Mouse (Mus musculus): ENCODE data around the gene B3gnt9.
"Not testable (repeated sequence)": the region's sequence is repeated elsewhere in the genome, so short reads cannot be mapped to it uniquely, and the experiment has no call there.

The B3gnt9 gene

DNA sequence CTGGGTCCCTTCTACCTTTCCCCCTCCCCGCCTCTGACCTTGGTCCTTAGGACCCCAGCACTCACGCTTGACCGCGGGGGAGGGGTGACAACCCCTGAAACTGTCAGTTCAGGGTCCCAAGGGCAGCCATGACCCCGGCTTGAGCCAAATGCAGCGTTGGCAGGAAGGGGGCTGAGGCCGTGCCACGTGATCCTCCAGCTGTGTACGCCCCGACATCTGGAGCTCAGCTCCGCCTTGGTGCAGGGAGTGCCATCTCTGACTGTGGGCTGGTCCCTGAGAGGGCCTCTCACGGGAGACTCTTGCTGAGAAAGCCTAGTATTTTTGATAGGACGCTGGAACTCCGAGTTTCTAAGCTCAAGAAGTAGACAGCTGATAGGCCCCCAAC, at the start of gene B3gnt9:
B3gnt9 (minus strand) TSS at position 188 of the 385 bp plus-strand sequence.
- peak; percentile 85 to 88 for DNase-seq (ENCODE audit: low spot score in 2 of 2)

DNA sequence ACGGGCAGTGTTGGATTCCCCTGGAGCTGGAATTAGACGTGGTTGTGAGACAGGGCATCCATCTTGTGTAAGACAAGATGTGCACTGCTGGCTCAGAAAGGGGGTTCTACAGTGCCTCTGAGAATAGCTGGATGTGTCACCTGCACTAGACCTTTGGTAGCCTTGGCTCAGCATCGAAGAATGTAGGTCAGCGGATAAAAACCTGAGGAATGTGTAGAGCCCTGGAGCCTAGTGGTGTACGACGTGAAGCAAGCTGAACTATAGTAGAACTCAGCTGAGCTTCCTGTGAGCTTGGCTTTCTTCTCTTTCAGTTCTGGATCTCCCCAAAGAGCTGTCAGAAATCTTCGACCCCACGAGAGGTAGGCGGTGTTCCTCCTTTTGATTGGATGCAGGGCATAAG, 48.9 kb upstream of the B3gnt9 start:
- DNase-seq (ENCODE audit: low spot score in 2 of 2), result no peak

DNA sequence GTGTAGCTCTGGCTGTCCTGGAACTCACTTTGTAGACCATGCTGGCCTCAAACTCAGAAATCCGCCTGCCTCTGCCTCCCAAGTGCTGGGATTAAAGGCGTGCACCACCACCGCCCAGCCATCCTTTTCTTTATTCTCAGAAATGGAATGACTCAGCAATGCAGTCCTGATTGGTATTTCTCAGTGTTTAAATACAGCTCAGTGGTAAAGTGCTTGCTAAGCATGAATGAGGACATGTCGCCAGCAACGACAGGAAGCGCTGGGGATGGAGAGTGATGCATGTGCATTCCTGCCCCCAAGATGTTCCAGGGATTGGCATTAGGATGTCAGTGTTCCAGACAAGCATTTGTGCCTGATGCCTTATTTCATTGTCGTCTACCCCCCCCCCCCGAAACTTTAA, 48.4 kb upstream of the B3gnt9 start:
- no peak for DNase-seq (ENCODE audit: low spot score in 2 of 2)

DNA sequence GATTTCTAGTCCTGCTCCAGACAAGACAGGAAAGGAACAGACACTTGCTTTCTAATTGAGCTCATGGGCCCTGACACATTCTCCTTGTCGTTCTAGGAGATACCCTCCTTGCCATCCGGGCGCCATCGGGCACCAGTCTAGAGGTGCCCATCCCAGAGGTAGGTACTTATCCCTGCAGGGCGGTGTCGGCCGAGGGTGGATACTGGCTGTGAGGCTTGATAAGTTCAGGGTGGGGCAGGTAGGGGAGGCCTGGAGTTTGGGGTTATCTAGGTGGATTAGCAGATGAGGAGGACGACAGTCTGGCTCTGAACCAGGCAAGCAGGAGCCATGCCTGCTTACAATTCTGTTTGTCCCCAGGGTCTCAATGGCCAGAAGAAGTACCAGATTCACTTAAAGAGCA, 45.0 kb upstream of the B3gnt9 start:
- DNase-seq (ENCODE audit: low spot score in 2 of 2), result no peak

DNA sequence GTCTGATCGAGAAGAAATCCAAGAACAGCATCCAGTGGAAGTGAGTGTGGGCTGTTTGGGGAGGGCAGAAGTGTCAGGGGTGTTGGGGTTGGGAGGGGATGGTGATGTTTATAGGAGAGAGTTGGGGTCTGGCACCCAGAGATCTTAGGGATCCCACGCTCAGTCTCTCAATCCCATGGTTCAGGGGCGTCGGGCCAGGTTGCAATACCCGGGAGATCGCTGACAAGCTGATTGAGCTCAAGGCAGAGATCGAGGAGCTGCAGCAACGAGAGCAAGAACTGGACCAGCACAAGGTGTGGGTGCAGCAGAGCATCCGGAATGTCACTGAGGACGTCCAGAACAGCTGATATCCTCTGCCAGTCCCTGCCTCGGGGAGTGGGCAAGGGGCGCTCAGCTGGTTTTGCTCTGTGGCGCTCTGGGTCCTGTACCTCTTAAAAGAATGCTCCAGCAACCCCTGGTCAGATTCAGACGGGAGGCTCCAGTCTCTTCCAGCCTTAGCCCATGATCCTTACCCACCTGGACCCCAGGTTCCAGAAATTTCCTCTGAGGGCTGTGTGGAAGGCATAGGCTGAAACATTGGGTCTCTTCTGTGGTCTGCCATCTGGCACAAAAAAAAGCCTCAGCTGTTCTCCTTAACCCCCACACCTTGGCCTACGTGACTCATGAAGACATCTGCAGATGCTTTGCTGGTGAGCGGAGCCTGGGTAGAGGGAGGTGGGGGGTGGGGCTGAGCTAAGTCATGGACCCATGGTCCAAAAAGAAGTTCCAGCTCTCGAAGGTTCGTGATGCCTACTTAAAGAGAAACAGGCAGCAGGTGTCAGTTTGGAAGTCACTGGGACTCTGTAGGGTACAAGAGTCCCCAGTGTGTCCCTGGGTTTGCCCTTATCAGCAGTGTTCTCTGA, 43.6 kb upstream of the B3gnt9 start:
- DNase-seq (ENCODE audit: low spot score in 2 of 2), result no peak

DNA sequence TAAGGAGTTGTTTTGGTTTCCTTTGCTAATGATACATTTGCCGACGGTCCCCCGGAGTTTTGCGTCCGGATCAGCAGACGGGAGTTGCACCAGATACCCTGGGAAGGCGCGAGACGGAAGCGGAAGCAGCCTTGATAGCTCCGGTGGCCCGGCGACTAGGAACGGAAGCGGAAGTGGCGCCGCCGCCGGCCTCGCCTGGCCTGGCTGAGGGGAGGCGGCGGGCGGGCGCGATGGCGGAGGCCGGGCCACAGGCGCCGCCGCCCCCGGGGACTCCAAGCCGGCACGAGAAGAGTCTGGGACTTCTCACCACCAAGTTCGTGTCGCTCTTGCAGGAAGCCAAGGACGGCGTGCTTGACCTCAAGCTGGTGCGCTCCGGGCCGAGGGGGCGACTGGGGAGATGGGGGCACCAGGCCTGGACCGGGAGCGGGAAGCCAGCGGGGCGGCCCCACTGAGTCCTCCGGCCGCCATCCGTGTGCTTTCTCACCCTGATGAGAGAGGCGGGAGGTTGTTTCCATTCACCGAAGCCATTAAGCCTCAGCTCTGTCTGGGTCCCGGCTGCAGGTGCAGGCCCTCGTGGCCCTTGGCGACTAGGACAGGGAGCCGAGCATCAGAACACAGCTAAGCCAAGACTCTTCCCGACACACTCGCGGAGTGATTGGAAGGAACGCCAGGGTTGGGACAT, 42.7 kb upstream of the B3gnt9 start, which contains the start of gene E2f4:
E2f4 (plus strand) TSS at position 153 of the 682 bp plus-strand sequence.
- peak; percentile 93 for DNase-seq (ENCODE audit: low spot score in 2 of 2)

DNA sequence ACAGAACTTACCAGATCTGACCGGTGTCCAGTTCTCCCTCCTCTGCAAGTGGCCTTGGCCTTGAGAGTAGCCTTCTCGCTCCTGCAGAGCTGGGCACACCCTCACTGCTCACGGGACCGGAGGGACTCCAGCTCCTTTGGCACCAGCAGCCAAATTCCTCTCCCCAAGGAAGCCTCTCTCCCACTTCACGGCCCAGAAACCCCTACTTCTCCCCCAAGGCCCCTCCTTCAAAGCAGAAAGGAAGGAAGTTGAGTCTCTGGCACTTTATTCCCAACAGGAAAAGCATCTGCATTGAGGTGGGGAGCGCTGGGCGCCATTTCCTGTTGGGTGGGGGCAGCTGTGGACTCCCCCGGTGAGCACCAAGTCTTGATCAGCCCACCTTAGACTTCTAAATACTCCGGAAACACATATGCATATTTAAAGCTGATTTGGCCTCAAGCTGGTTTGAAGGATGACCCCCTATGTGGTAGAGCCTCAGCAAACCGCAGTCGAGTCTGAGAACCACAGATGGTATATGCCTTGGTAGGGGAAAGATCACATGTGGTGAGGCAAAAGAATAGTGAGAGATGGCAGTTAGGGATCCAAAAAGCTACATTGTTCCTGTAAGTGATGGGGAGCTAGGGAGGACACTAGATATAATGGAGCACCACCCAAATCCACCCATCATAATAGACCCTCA, 41.1 kb upstream of the B3gnt9 start, which contains the start of gene Exoc3l:
Exoc3l (minus strand) TSS at position 207 of the 679 bp plus-strand sequence.
- DNase-seq (ENCODE audit: low spot score in 2 of 2), result peak in 1 of 2 experiments; percentile 48

DNA sequence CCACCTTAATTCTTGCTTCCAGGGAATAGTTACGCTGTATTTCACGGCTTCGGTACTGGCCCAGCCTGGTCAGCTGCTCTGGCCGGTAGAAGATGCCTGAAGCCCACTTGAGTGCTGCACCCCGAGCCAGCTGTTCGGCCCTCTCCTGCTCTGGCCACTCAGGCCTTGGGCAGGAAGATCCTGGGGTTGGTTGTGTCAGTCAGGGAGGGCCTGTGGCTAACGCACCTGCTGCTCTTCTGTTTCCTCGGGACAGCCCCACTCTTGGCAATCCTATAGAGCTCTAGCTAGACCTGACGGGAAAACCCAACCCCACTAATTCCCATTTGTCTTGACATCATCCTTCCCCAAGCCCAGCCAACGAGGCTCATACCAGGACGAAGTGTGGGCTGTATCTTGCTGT, 40.3 kb upstream of the B3gnt9 start:
- no peak for DNase-seq (ENCODE audit: low spot score in 2 of 2)

DNA sequence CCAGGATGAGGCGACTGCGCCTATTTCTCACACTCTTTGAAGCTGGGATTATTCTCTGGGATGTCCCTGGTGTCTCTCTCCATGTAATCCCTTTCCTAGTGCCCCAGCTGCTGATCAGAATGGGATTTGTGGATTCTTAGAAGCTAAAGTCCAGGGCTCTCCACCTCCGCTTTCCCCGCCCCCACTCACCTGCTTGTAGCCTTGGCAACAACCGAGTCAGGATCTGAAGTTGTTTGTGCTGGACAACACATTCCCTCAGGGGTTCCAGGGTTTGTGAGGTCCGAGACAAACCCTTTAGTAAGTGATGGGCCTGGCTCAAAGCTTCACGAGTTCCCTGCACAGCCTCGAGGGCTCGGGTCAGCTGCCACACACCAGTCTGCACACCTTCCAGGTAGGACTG, 39.8 kb upstream of the B3gnt9 start:
- DNase-seq (ENCODE audit: low spot score in 2 of 2), result no peak

DNA sequence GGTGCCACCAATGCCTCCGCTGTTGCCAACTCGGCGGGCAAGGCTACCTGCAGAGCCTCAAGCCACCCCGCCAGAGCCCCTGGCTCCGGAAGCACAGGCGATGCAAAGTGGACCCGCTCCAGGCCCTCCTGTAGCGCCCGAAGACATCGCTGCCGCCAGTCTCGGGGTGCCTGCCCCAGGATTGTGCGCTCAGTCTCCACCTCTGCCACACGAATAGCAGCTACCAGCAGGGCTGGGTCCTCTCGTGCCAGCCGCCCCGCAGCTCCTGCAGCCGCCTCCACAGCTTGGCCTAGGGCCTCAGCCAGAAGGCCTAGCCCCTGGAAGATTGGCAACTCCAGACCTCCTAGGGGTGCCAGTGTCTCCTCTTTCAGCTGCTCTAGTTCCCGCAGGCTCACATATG, 38.5 kb upstream of the B3gnt9 start:
- no peak for DNase-seq (ENCODE audit: low spot score in 2 of 2)

DNA sequence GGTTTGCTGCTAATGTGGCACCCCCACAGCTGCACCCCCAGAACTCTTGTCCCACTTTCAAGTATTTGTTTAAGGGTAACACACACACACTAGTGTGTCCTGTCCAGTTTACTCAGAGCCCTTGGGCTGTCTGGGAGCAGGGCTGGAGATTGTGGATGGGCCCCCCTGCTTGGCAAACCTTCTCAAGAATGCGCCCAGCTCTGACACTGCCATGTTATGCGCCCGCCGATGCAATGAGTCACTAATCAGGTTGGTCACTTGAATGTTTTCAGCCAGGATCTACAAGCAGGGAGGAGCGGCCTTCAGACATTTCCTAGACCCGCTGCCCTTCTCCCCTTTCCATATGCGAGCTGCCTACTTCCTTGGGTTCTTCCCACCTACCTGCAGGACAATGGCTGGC, 37.5 kb upstream of the B3gnt9 start:
- DNase-seq (ENCODE audit: low spot score in 2 of 2), result no peak

DNA sequence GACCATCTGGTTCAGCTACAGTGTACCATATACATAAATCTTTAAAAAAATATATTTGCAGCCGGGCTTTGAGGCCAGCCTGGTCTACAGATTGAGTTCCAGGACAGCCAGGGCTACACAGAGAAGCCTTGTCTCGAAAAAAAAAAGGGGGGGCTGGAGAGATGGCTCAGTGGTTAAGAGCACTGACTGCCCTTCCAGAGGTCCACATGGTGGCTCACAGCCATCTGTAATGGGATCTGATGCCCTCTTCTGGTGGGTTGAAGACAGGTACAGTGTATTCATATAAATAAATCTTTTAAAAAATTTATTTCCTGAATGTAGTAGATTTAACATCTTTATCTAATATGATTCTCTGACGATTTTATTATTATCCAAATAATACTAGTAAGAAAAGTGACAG, 36.8 kb upstream of the B3gnt9 start:
- not testable (repeated sequence) for DNase-seq (ENCODE audit: low spot score in 2 of 2)

DNA sequence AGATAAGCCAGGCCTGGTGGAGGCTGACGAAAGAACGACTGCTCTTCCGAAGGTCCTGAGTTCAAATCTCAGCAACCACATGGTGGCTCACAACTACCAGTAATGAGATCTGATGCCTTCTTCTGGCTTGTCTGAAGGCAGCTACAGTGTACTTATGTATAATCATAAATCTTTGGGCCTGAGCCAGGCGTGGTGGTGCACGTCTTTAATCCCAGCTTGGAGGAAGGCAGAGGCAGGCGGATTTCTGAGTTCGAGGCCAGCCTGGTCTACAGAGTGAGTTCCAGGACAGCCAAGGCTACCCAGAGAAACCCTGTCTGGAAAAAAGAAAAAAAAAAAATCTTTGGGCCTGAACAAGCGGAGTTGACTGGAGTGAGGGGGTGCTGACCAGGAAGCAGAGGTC, 36.4 kb upstream of the B3gnt9 start:
- DNase-seq (ENCODE audit: low spot score in 2 of 2), result not testable (repeated sequence)

DNA sequence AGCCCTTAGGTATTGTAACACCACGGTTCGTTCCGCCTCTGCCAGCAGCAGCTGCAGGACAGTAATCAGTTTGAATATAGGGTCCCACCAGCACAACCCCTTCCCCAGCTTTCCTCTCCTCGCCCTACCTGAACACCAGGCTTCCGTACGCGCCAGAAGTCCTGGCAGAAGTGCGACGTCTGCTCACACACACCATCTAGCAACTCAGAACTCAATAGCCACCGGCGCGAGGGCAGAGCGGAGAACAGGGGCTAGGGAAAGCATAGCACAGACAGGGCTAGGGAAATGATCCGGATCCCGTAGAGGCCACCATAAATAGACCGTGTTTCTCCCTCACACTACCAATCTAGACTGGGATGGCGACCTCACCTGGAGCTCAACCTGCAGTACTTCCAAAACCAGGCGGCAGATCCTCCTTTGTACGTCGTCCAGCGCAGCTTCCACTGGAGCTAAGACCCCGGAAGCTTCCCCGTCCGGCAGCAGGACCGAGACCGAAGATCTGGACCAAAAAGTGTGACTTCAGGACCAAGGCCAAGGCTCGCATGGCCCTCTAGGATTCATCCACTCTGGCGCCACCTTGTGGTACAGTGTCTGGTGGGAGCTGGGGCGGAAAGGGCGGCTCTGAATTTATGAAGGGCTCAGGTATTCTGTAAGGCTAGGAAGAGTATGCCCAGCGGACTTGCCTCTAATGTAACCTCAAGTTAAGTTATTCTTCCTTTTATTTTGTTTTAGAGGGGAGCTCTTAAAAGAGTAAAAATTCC, 35.8 kb upstream of the B3gnt9 start:
- peak; percentile 65 to 82 for DNase-seq (ENCODE audit: low spot score in 2 of 2)

DNA sequence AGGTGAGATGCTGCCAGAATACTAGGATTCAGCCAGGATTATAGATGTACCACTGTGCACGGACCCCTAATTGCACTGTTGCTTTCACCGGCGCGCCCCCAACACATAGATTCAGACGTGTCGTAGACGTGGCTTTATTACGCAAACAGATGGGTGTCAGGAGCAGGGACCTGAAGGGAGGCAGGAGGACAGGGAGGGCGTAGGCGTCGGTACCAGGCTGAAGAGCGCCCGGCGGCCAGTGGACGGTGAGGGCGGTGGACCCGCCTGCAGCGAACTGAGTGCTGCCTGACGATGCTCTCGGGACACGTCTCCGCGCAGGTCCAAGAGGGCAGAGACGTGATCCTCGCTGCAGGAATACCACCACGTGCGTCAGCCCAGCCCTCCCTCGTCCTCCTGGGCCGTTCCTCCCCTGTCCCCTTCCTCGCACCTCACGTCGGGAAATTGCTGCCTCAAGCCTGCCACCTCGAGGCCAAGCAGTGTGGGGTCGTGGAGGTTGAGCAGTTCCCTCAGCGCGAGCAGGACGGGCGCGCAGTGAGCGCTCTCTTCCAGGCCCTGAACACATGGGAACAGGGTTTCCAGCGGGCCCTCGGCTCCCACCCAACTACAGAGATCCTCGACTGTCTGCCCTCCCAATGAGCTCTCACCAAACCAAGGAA, 35.0 kb upstream of the B3gnt9 start, which contains the start of gene 4931428F04Rik:
4931428F04Rik (minus strand) TSS at position 60 of the 656 bp plus-strand sequence.
- no peak for DNase-seq (ENCODE audit: low spot score in 2 of 2)

DNA sequence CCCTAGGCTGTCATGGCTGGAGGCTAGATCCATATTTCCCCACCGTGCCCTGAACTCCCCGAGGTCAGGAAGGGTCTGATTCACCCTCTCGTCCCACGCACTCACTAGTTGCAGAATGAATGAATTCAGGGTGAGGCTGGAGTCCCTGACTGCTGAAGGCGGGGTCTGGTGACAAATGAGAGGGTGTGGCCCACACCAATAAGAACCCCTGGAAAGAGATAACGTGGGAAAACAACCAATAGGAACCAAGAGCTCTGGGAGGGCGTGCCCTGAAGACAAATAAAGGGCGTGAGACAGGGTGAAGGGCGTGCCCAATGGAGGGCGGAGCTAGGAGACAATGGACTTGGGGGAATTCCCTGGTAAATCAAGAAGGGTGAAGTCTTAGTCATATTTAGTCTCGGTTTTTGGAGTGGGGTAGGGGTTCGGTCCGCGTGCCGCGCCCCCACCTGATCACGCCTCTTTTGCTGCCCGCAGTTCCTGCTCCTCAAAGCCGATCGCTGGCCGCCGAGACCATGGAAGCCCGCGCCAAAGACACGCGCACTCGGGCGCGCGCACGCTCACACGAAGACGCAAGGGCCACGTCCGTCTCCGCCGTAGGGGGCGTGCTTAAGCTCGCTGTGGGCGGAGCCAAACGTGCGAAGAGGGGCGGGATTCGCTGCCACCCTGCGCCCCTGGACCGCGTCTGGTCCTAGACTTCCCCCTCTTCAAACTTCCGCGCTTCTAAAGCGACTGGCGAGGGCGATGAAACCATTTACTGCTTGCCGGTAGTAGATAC, 34.2 kb upstream of the B3gnt9 start:
- DNase-seq (ENCODE audit: low spot score in 2 of 2), result peak; percentile 91 to 92

DNA sequence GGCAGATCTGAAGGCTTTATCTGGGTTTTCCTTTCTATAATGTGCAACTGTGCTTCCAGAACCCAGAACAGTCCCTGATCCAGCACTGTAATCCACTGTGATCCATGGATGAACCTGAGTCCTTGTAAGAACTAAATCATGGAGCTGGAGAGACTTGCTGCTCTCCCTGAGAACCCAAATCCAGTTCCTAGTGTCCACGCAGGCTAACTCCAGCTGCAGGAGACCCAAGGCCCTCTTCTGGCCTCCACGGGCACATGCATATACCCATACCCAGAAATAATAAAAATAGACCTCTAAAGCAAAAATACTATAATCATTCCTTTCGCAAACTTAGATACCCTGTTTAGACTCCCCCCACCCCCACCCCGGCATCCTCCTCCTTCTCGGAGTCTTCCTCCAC, 33.3 kb upstream of the B3gnt9 start:
- DNase-seq (ENCODE audit: low spot score in 2 of 2), result no peak

DNA sequence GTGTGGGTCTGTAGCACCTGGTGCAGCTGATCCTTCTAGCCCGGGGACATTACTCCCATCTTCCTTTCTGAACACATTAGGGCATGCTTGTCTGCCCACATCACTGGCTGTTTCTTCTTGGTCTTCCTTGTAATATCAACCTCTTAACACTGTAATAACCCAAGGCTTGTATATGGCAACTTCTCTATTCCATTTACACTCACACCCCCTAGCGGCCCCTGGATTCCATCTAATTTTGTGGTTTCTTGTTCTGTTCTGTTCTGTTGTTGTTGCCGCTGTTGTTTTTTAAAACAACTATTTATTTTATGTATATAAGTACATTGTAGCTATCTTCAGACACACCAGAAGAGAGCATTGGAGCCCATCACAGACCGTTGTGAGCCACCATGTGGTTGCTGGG, 32.0 kb upstream of the B3gnt9 start:
- no peak for DNase-seq (ENCODE audit: low spot score in 2 of 2)

DNA sequence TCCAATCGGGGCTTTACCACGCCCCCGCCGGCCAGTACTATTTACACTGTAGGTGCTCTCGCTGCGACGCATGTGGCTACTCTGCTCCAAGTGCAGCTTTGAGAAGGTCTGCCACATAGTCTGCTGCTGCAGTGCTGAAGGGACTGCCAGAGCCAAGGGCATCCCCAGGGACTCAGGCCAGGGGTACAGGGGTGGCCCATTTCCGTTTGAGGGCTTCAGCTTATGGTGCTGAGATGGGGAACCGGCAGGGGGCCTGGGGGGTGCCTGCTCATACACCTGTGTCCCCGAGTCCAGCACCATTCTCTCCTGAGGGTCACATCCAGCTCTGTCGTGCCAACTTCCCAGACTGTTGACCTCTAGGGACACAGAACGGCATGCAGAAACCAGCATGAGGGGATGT, 30.6 kb upstream of the B3gnt9 start:
- no peak for DNase-seq (ENCODE audit: low spot score in 2 of 2)

DNA sequence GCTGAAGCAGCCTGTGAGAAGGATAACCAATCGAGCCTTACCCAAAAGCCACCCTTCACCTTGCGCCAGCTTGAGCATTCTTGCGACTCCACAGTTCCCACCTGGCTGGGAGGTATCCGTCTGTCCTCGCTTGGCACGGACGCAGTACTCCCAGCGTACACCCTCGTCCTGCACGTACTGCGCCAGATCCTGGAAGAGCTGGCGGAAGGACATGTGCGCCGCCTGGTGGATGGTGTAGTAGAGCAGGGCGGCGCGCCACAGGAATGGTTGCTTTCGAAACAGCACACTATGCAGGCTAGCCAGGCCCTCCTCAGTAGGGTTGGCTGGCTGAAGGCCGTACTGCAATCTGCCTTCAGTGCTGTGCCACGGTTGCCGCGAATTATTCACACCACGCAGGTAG, 28.1 kb upstream of the B3gnt9 start:
- DNase-seq (ENCODE audit: low spot score in 2 of 2), result no peak
